Mouse (Mus musculus) layer of hippocampus, postnatal 36 days (tissue): ENCODE results near the gene Tspan2. TPM values are rescaled to one million over a fixed set of nuclear protein-coding genes. Genes with fewer than 3 reads are reported as not detected.

Experiments
- DNase-seq, 2 experiments: peaks; one replicate each; pipeline ENCODE4 v3.0.0; 2022
- total RNA-seq, 2 experiments: library from RNA; stranded (reverse); gene quantifications; 2 replicates each; pipeline ENCODE4 v1.2.3; 2021

Tspan2 gene
- total RNA-seq, result 100 to 1,000 TPM; 107 to 123 TPM

- DNase-seq, result peak; percentile 45 to 54
These were observed at the start of gene Tspan2 for GRCm38 (mm10) chr3:102734313-102735030. Tspan2 (plus strand) TSS chr3:102734529.

GRCm38 (mm10) chr3:102686861-102687260 is 47.5 kb upstream of the Tspan2 start:
- DNase-seq, result no peak

GRCm38 (mm10) chr3:102687852-102688251 is 46.5 kb upstream of the Tspan2 start:
- DNase-seq, result no peak

- DNase-seq, result peak; percentile 63 to 73
These were observed 42.4 kb upstream of the Tspan2 start for GRCm38 (mm10) chr3:102691802-102692484.

GRCm38 (mm10) chr3:102692758-102693325 is 41.5 kb upstream of the Tspan2 start:
- no peak for DNase-seq

- no peak for DNase-seq
These were observed 36.2 kb upstream of the Tspan2 start for GRCm38 (mm10) chr3:102698127-102698526.

- DNase-seq, result no peak
These were observed 33.0 kb upstream of the Tspan2 start for GRCm38 (mm10) chr3:102701303-102701702.

- peak in 1 of 2 experiments; percentile 23 for DNase-seq
These were observed 32.3 kb upstream of the Tspan2 start for GRCm38 (mm10) chr3:102701902-102702544.

GRCm38 (mm10) chr3:102704001-102704401 is 30.3 kb upstream of the Tspan2 start:
- no peak for DNase-seq

- DNase-seq, result no peak
These were observed 25.7 kb upstream of the Tspan2 start for GRCm38 (mm10) chr3:102708599-102708998.

- peak; percentile 62 to 71 for DNase-seq
These were observed 19.2 kb upstream of the Tspan2 start for GRCm38 (mm10) chr3:102715066-102715584.

- no peak for DNase-seq
These were observed 18.5 kb upstream of the Tspan2 start for GRCm38 (mm10) chr3:102715839-102716238.

- DNase-seq, result no peak
These were observed 16.6 kb upstream of the Tspan2 start for GRCm38 (mm10) chr3:102717586-102718285.

GRCm38 (mm10) chr3:102723154-102723553 is 11.2 kb upstream of the Tspan2 start:
- DNase-seq, result no peak

- no peak for DNase-seq
These were observed 10.3 kb upstream of the Tspan2 start for GRCm38 (mm10) chr3:102723841-102724570.

GRCm38 (mm10) chr3:102724798-102725459 is 9.4 kb upstream of the Tspan2 start:
- no peak for DNase-seq

- no peak for DNase-seq
These were observed 4.9 kb upstream of the Tspan2 start for GRCm38 (mm10) chr3:102729416-102729815.

- DNase-seq, result no peak
These were observed 3.2 kb upstream of the Tspan2 start for GRCm38 (mm10) chr3:102731112-102731511.

- no peak for DNase-seq
These were observed 1.7 kb upstream of the Tspan2 start for GRCm38 (mm10) chr3:102732619-102733018.

GRCm38 (mm10) chr3:102733050-102733449 is 1.3 kb upstream of the Tspan2 start:
- no peak for DNase-seq

- no peak for DNase-seq
These were observed 405 bp upstream of the Tspan2 start for GRCm38 (mm10) chr3:102733936-102734312.
